Mouse (Mus musculus) bone marrow macrophage, adult 2 months (primary cell): Measurements from ENCODE around the gene Pus1.

Experiments
- CTCF ChIP-seq: IDR thresholded peaks from 2 replicates; pipeline ENCODE4 v1.5.1; 2012; ENCODE audit warnings: low read depth, mild to moderate bottlenecking, low read length, moderate library complexity
- POLR2A ChIP-seq: IDR thresholded peaks from 2 replicates; pipeline ENCODE4 v1.6.1; 2012; ENCODE audit warnings: mild to moderate bottlenecking, low read depth, low read length, borderline replicate concordance

GRCm38 (mm10) chr5:110779998-110780760 is at the start of gene Pus1:
- TF ChIP-seq CTCF: no peak
- TF ChIP-seq POLR2A: no peak
